Mouse (Mus musculus) MEL (cell line): ENCODE results near the gene Kirrel3. TPM values are rescaled to one million over a fixed set of nuclear protein-coding genes. Genes with fewer than 3 reads are reported as not detected.

ENCODE experiments used
- DNase-seq: peaks from one replicate; pipeline ENCODE4 v3.0.0; 2011; ENCODE audit warnings: low read depth, low spot score
- H3K27ac ChIP-seq: 2 replicates; pipeline ENCODE4 v1.5.1; 2012; ENCODE audit warnings: low read depth, mild to moderate bottlenecking, control low read depth, low read length, moderate library complexity; ENCODE audit not compliant: control insufficient read depth
- H3K27me3 ChIP-seq, 2 experiments: fragments of 150-350 bp in 1 of 2; sonication (generic) in 1 of 2; 2 replicates each; pipeline ENCODE4 v1.6.1; 2012; ENCODE audit warnings: low read length in 2 of 2, mild to moderate bottlenecking in 2 of 2, improper control_type of control experiment in 1 of 2, moderate library complexity in 1 of 2; ENCODE audit not compliant: insufficient read depth in 2 of 2, control insufficient read depth in 1 of 2
- H3K36me3 ChIP-seq, 2 experiments: 2 replicates each; pipeline ENCODE4 v1.6.1; 2012 to 2014; ENCODE audit warnings: low read length in 2 of 2, improper control_type of control experiment in 1 of 2, inconsistent platforms in 1 of 2, mild to moderate bottlenecking in 1 of 2; ENCODE audit not compliant: insufficient read depth in 2 of 2, control insufficient read depth in 1 of 2
- H3K4me1 ChIP-seq, 2 experiments: fragments of 150-350 bp in 1 of 2; sonication (generic) in 1 of 2; 2 replicates each; pipeline ENCODE4 v1.6.1; 2012; ENCODE audit warnings: low read length in 2 of 2, improper control_type of control experiment in 1 of 2, mild to moderate bottlenecking in 1 of 2; ENCODE audit not compliant: insufficient read depth in 2 of 2, control insufficient read depth in 1 of 2
- H3K4me3 ChIP-seq, 2 experiments: fragments of 150-350 bp in 1 of 2; sonication (generic) in 1 of 2; 2 replicates each; pipeline ENCODE4 v1.5.1; 2012; ENCODE audit warnings: low read depth in 2 of 2, low read length in 2 of 2, mild to moderate bottlenecking in 2 of 2, moderate library complexity in 2 of 2, control low read depth in 1 of 2, improper control_type of control experiment in 1 of 2; ENCODE audit not compliant: control insufficient read depth in 1 of 2, insufficient read depth in 1 of 2
- H3K79me2 ChIP-seq: 2 replicates; pipeline ENCODE4 v1.6.1; 2012; ENCODE audit warnings: mild to moderate bottlenecking, low read length, moderate library complexity; ENCODE audit not compliant: control insufficient read depth, poor library complexity, insufficient read depth
- H3K9ac ChIP-seq: 2 replicates; pipeline ENCODE4 v1.6.1; 2012; ENCODE audit warnings: low read depth, mild to moderate bottlenecking, control low read depth, low read length, moderate library complexity; ENCODE audit not compliant: control insufficient read depth, poor library complexity, severe bottlenecking
- H3K9me3 ChIP-seq: fragments of 150-350 bp; sonication (generic); replicated peaks from 2 replicates; pipeline ENCODE4 v1.6.1; 2012; ENCODE audit warnings: mild to moderate bottlenecking, low read length, improper control_type of control experiment, moderate library complexity; ENCODE audit not compliant: insufficient read depth
- BHLHE40 ChIP-seq: IDR thresholded peaks from 2 replicates; pipeline ENCODE4 v1.6.1; 2012; ENCODE audit warnings: low read depth, mild to moderate bottlenecking, inconsistent platforms, low read length, improper control_type of control experiment, borderline replicate concordance
- CHD1 ChIP-seq: IDR thresholded peaks from 2 replicates; pipeline ENCODE4 v1.6.1; 2012; ENCODE audit warnings: low read depth, mild to moderate bottlenecking, inconsistent platforms, low read length, improper control_type of control experiment
- E2F4 ChIP-seq: IDR thresholded peaks from 2 replicates; pipeline ENCODE4 v1.6.1; 2011; ENCODE audit warnings: low read depth, low read length, improper control_type of control experiment, borderline replicate concordance
- ELF1 ChIP-seq: IDR thresholded peaks from 2 replicates; pipeline ENCODE4 v1.6.1; 2014; ENCODE audit warnings: low read depth, mild to moderate bottlenecking, inconsistent platforms, low read length, improper control_type of control experiment, moderate library complexity
- EP300 ChIP-seq, 2 experiments: IDR thresholded peaks; 2 replicates each; pipeline ENCODE4 v1.6.1; 2011; ENCODE audit warnings: improper control_type of control experiment in 2 of 2, low read length in 2 of 2, low read depth in 1 of 2, mild to moderate bottlenecking in 1 of 2
- ETS1 ChIP-seq: IDR thresholded peaks from 2 replicates; pipeline ENCODE4 v1.6.1; 2012; ENCODE audit warnings: low read depth, mild to moderate bottlenecking, inconsistent platforms, low read length, improper control_type of control experiment, moderate library complexity
- GABPA ChIP-seq: IDR thresholded peaks from 2 replicates; pipeline ENCODE4 v1.6.1; 2012; ENCODE audit warnings: low read depth, mild to moderate bottlenecking, inconsistent platforms, low read length, improper control_type of control experiment, moderate library complexity
- JUND ChIP-seq: IDR thresholded peaks from 2 replicates; pipeline ENCODE4 v1.6.1; 2011; ENCODE audit warnings: low read depth, mild to moderate bottlenecking, improper control_type of control experiment, low read length
- MAFK ChIP-seq: IDR thresholded peaks from 2 replicates; pipeline ENCODE4 v1.6.1; 2011; ENCODE audit warnings: low read depth, mild to moderate bottlenecking, low read length, improper control_type of control experiment, borderline replicate concordance
- MAX ChIP-seq: IDR thresholded peaks from 2 replicates; pipeline ENCODE4 v1.6.1; 2011; ENCODE audit warnings: low read length, improper control_type of control experiment
- MXI1 ChIP-seq: IDR thresholded peaks from 2 replicates; pipeline ENCODE4 v1.6.1; 2011; ENCODE audit warnings: mild to moderate bottlenecking, low read depth, low read length, improper control_type of control experiment
- NELFE ChIP-seq: IDR thresholded peaks from 2 replicates; pipeline ENCODE4 v1.6.1; 2011; ENCODE audit warnings: low read depth, low read length, improper control_type of control experiment
- NRF1 ChIP-seq: IDR thresholded peaks from 2 replicates; pipeline ENCODE4 v1.6.1; 2014; ENCODE audit warnings: low read depth, mild to moderate bottlenecking, inconsistent platforms, low read length, improper control_type of control experiment, moderate library complexity; ENCODE audit not compliant: poor library complexity, insufficient read depth, severe bottlenecking
- POLR2A ChIP-seq, 2 experiments: IDR thresholded peaks; 2 replicates each; pipeline ENCODE4 v1.6.1; 2011 to 2012; ENCODE audit warnings: low read length in 2 of 2, mild to moderate bottlenecking in 2 of 2, control low read depth in 1 of 2, improper control_type of control experiment in 1 of 2, low read depth in 1 of 2, moderate library complexity in 1 of 2; ENCODE audit not compliant: control insufficient read depth in 1 of 2, insufficient read depth in 1 of 2, poor library complexity in 1 of 2
- SIN3A ChIP-seq: IDR thresholded peaks from 2 replicates; pipeline ENCODE4 v1.6.1; 2012; ENCODE audit warnings: low read length, improper control_type of control experiment, inconsistent platforms
- SMC3 ChIP-seq: IDR thresholded peaks from 2 replicates; pipeline ENCODE4 v1.6.1; 2011; ENCODE audit warnings: low read depth, low read length, improper control_type of control experiment
- TAL1 ChIP-seq: IDR thresholded peaks from 2 replicates; pipeline ENCODE4 v1.6.1; 2012; ENCODE audit warnings: mild to moderate bottlenecking, inconsistent platforms, low read length, moderate library complexity, mixed read lengths
- TBP ChIP-seq: IDR thresholded peaks from 2 replicates; pipeline ENCODE4 v1.8.0; 2011; ENCODE audit warnings: low read depth, low read length, improper control_type of control experiment
- USF1 ChIP-seq: IDR thresholded peaks from 2 replicates; pipeline ENCODE4 v1.6.1; 2014; ENCODE audit warnings: low read depth, mild to moderate bottlenecking, inconsistent platforms, low read length, improper control_type of control experiment, moderate library complexity
- ZC3H11A ChIP-seq: IDR thresholded peaks from 2 replicates; pipeline ENCODE4 v1.6.1; 2012; ENCODE audit warnings: low read depth, mild to moderate bottlenecking, inconsistent platforms, low read length, improper control_type of control experiment
- ZKSCAN1 ChIP-seq: IDR thresholded peaks from 2 replicates; pipeline ENCODE4 v1.6.1; 2012; ENCODE audit warnings: low read depth, mild to moderate bottlenecking, inconsistent platforms, low read length, improper control_type of control experiment, moderate library complexity
- ZNF384 ChIP-seq: IDR thresholded peaks from 2 replicates; pipeline ENCODE4 v1.6.1; 2012; ENCODE audit warnings: low read depth, mild to moderate bottlenecking, inconsistent platforms, low read length, improper control_type of control experiment
- polyA plus RNA-seq, 2 experiments: library from polyadenylated mRNA; stranded (reverse) in 1 of 2; unstranded in 1 of 2; fragments of >175 nt in 1 of 2; fragments of >200 nt in 1 of 2; gene quantifications; 2 replicates each; pipeline versions ENCODE4 v1.2.1 to v1.2.4; 2012; ENCODE audit warnings: low replicate concordance in 2 of 2, low read depth in 1 of 2; ENCODE audit not compliant: insufficient read length in 2 of 2, insufficient read depth in 1 of 2, missing spikeins in 1 of 2
- total RNA-seq: library from RNA; depleted of rRNA; stranded (reverse); fragments of 300-350 nt; gene quantifications from 2 replicates; pipeline ENCODE4 v1.2.3, GENCODE M21; 2012

Gene Kirrel3
- total and polyA plus RNA-seq, 3 experiments: 0.06 TPM; not detected in 2

- Histone ChIP-seq H3K79me2 (no peaks in the 10 kb centered on the region), H3K27ac (no peak overlapping the region), H3K9me3 (no peaks in the 10 kb centered on the region)
- TF ChIP-seq NRF1 (no peak), MXI1 (no peak), EP300 (IDR thresholded peaks at IDR 0.05; ENCODE audit: low read depth in 1 of 2, low read length in 2 of 2) (no peak), JUND (no peak), BHLHE40 (no peak), ZKSCAN1 (no peak), MAX (no peak), CHD1 (no peak), ZNF384 (no peak), POLR2A (IDR thresholded peaks at IDR 0.05; ENCODE audit: control insufficient read depth in 1 of 2, insufficient read depth in 1 of 2, low read depth in 1 of 2, low read length in 2 of 2, poor library complexity in 1 of 2) (no peak), SIN3A (no peak), GABPA (no peak)
- TF ChIP-seq, all 39 proteins: peak for 0
- H3K36me3 ChIP-seq: no peaks in the 10 kb centered on the region
- H3K9ac ChIP-seq: no peak overlapping the region
- no peaks in the 10 kb centered on the region for H3K27me3 ChIP-seq
- no peaks in the 10 kb centered on the region for H3K4me1 ChIP-seq
- no peak for DNase-seq
- no peak overlapping the region for H3K4me3 ChIP-seq
Observed at GRCm38 (mm10) chr9:34643917-34644316, 158.2 kb downstream of the Kirrel3 start.

- H3K4me1 ChIP-seq: no peaks in the 10 kb centered on the region
- TF ChIP-seq TAL1 (no peak), ZKSCAN1 (no peak), ETS1 (no peak), TBP (no peak), E2F4 (no peak), NELFE (no peak), USF1 (no peak), BHLHE40 (no peak), ELF1 (no peak), ZC3H11A (no peak), MAFK (no peak), SMC3 (no peak)
- H3K27ac ChIP-seq: no peak overlapping the region
- no peaks in the 10 kb centered on the region for H3K9me3 ChIP-seq
- H3K9ac ChIP-seq: no peak overlapping the region
- H3K27me3 ChIP-seq: no peaks in the 10 kb centered on the region
- no peak for DNase-seq
- no peak overlapping the region for H3K4me3 ChIP-seq
- no peaks in the 10 kb centered on the region for H3K79me2 ChIP-seq
- H3K36me3 ChIP-seq: no peaks in the 10 kb centered on the region
Observed at GRCm38 (mm10) chr9:34644392-34644791, 158.7 kb downstream of the Kirrel3 start.
